Mouse (Mus musculus) heart, adult 2 months (tissue): ENCODE measurements at regions not wholly inside any gene's neighbourhood (a gene's known extent, or its start where the extent isn't known, plus 50 kb on each side); places are given as distances from the start of the nearest gene placed in this dataset.

Experiments used
- DNase-seq, 2 experiments: peaks; one replicate each; pipeline ENCODE4 v3.0.0; 2021
- H3K27ac ChIP-seq: fragments of 200-600 bp; 2 replicates; pipeline ENCODE4 v1.8.1; 2022
- H3K27me3 ChIP-seq: fragments of 200-500 bp; 2 replicates; pipeline ENCODE4 v1.6.1; 2012; ENCODE audit warnings: mild to moderate bottlenecking, low read length, inconsistent platforms, mixed read lengths; ENCODE audit not compliant: control insufficient read depth, insufficient read depth
- H3K36me3 ChIP-seq: fragments of 200-500 bp; 2 replicates; pipeline ENCODE4 v1.6.1; 2012; ENCODE audit warnings: low read length, inconsistent platforms; ENCODE audit not compliant: control insufficient read depth, insufficient read depth
- H3K4me1 ChIP-seq: fragments of 200-500 bp; 2 replicates; pipeline ENCODE4 v1.6.1; 2011; ENCODE audit warnings: low read length; ENCODE audit not compliant: control insufficient read depth, insufficient read depth
- H3K4me3 ChIP-seq: fragments of 200-600 bp; 2 replicates; pipeline ENCODE4 v1.8.1; 2022
- H3K79me2 ChIP-seq: fragments of 200-500 bp; replicated peaks from 2 replicates; pipeline ENCODE4 v1.6.1; 2012; ENCODE audit warnings: mild to moderate bottlenecking, inconsistent platforms, low read length, moderate library complexity, mixed read lengths; ENCODE audit not compliant: control insufficient read depth, insufficient read depth
- H3K9ac ChIP-seq: fragments of 200-500 bp; 2 replicates; pipeline ENCODE4 v1.6.1; 2012; ENCODE audit warnings: low read depth, mild to moderate bottlenecking, control low read depth, inconsistent platforms, low read length, mixed read lengths
- CTCF ChIP-seq: fragments of 200-600 bp; IDR thresholded peaks from 2 replicates; pipeline ENCODE4 v1.8.1; 2022; ENCODE audit warnings: antibody characterized with exemption, mild to moderate bottlenecking, moderate library complexity
- EP300 ChIP-seq: fragments of 200-500 bp; IDR thresholded peaks from 2 replicates; pipeline ENCODE4 v1.6.1; 2011; ENCODE audit warnings: low read depth, low read length, control low read depth; ENCODE audit not compliant: insufficient read depth
- POLR2A ChIP-seq: fragments of 200-500 bp; IDR thresholded peaks from 2 replicates; pipeline ENCODE4 v1.6.1; 2011; ENCODE audit warnings: mild to moderate bottlenecking, low read depth, low read length, control low read depth; ENCODE audit not compliant: insufficient read depth
- WGBS: fragments of 180-500 bp; shearing (Covaris S2); methylation state at CpG from one replicate; pipeline ENCODE4 v1.1.7; 2018; 5-methylcytosine and 5-hydroxymethylcytosine counted together
- intact Hi-C: fragments of 180-260 bp; cut with DNase I; formaldehyde crosslinking; loops from one replicate; pipeline ENCODE4 v1.15.1; 2025

GRCm38 (mm10) chr13:69242544-69243296 is 243.4 kb upstream of the Adcy2 start:
- WGBS: 84% methylated on average over 14 of the region's 14 CpGs
- Histone ChIP-seq H3K4me1 (no peaks in the 10 kb centered on the region), H3K27me3 (no peaks in the 10 kb centered on the region), H3K79me2 (no peaks in the 10 kb centered on the region), H3K9ac (no peak overlapping the region), H3K36me3 (no peaks in the 10 kb centered on the region), H3K27ac (no peak overlapping the region), H3K4me3 (no peak overlapping the region)
- no peak for TF ChIP-seq POLR2A
- TF ChIP-seq CTCF: no peak
- TF ChIP-seq EP300: no peak
- intact Hi-C loops: no loop called here
- no peak for DNase-seq

GRCm38 (mm10) chr13:69250334-69251129 is 251.2 kb upstream of the Adcy2 start:
- no peaks in the 10 kb centered on the region for H3K79me2 ChIP-seq
- no peaks in the 10 kb centered on the region for H3K36me3 ChIP-seq
- DNase-seq: no peak
- no peaks in the 10 kb centered on the region for H3K4me1 ChIP-seq
- 85% methylated on average over 4 of the region's 4 CpGs for WGBS
- TF ChIP-seq EP300 (no peak), CTCF (no peak), POLR2A (no peak)
- no peak overlapping the region for H3K27ac ChIP-seq
- H3K4me3 ChIP-seq: no peak overlapping the region
- no peaks in the 10 kb centered on the region for H3K27me3 ChIP-seq
- H3K9ac ChIP-seq: no peak overlapping the region
- intact Hi-C loops: no loop called here

- Histone ChIP-seq H3K27ac (no peak overlapping the region), H3K36me3 (no peaks in the 10 kb centered on the region), H3K27me3 (no peaks in the 10 kb centered on the region), H3K9ac (no peak overlapping the region), H3K4me1 (no peaks in the 10 kb centered on the region), H3K79me2 (no peaks in the 10 kb centered on the region), H3K4me3 (no peak overlapping the region)
- WGBS: 71% methylated on average over 6 of the region's 6 CpGs
- TF ChIP-seq POLR2A (no peak), CTCF (no peak), EP300 (no peak)
- intact Hi-C loops: no loop called here
- no peak for DNase-seq
These were observed 251.8 kb upstream of the Adcy2 start for GRCm38 (mm10) chr13:69251130-69251561.

GRCm38 (mm10) chr13:69252335-69252734 is 253.0 kb upstream of the Adcy2 start:
- DNase-seq: no peak
- Histone ChIP-seq H3K36me3 (no peaks in the 10 kb centered on the region), H3K9ac (no peak overlapping the region), H3K27me3 (no peaks in the 10 kb centered on the region), H3K79me2 (no peaks in the 10 kb centered on the region), H3K27ac (no peak overlapping the region), H3K4me3 (no peak overlapping the region), H3K4me1 (no peaks in the 10 kb centered on the region)
- intact Hi-C loops: no loop called here
- WGBS: 75% methylated on average over 10 of the region's 10 CpGs
- TF ChIP-seq POLR2A (no peak), EP300 (no peak), CTCF (no peak)

GRCm38 (mm10) chr13:69260485-69260884 is 261.1 kb upstream of the Adcy2 start:
- Histone ChIP-seq H3K4me3 (no peak overlapping the region), H3K79me2 (no peaks in the 10 kb centered on the region), H3K4me1 (no peaks in the 10 kb centered on the region), H3K27ac (no peak overlapping the region), H3K36me3 (no peaks in the 10 kb centered on the region), H3K9ac (no peak overlapping the region), H3K27me3 (no peaks in the 10 kb centered on the region)
- intact Hi-C loops: no loop called here
- TF ChIP-seq POLR2A (no peak), EP300 (no peak), CTCF (no peak)
- DNase-seq: no peak
- WGBS: 70% methylated on average over 5 of the region's 5 CpGs

GRCm38 (mm10) chr13:69260972-69261371 is 261.6 kb upstream of the Adcy2 start:
- Histone ChIP-seq H3K27me3 (no peaks in the 10 kb centered on the region), H3K79me2 (no peaks in the 10 kb centered on the region), H3K27ac (no peak overlapping the region), H3K4me1 (no peaks in the 10 kb centered on the region), H3K36me3 (no peaks in the 10 kb centered on the region), H3K9ac (no peak overlapping the region), H3K4me3 (no peak overlapping the region)
- WGBS: 82% methylated on average over 4 of the region's 4 CpGs
- TF ChIP-seq EP300 (no peak), POLR2A (no peak), CTCF (no peak)
- intact Hi-C loops: no loop called here
- DNase-seq: no peak
